Mouse (Mus musculus) thymus, adult 2 months (tissue): ENCODE measurements around the gene Npsr1. TPM values are rescaled to one million over a fixed set of nuclear protein-coding genes. Genes with fewer than 3 reads are reported as not detected.

Source experiments
- DNase-seq: peaks from one replicate; pipeline ENCODE4 v3.0.0; 2021
- H3K27ac ChIP-seq: fragments of 200-500 bp; 2 replicates; pipeline ENCODE4 v1.5.1; 2012; ENCODE audit warnings: low read length, control low read depth; ENCODE audit not compliant: control insufficient read depth, insufficient read depth
- H3K27me3 ChIP-seq: fragments of 200-500 bp; 2 replicates; pipeline ENCODE4 v1.6.1; 2012; ENCODE audit warnings: mild to moderate bottlenecking, low read length, moderate library complexity, mixed read lengths; ENCODE audit not compliant: control insufficient read depth, insufficient read depth
- H3K36me3 ChIP-seq: fragments of 200-500 bp; 2 replicates; pipeline ENCODE4 v1.6.1; 2012; ENCODE audit warnings: mild to moderate bottlenecking, low read length, moderate library complexity; ENCODE audit not compliant: control insufficient read depth, insufficient read depth
- H3K4me1 ChIP-seq: fragments of 200-500 bp; replicated peaks from 2 replicates; pipeline ENCODE4 v1.6.1; 2012; ENCODE audit warnings: low read length; ENCODE audit not compliant: control insufficient read depth, insufficient read depth
- H3K4me3 ChIP-seq: fragments of 200-500 bp; 2 replicates; pipeline ENCODE4 v1.5.1; 2012; ENCODE audit warnings: mild to moderate bottlenecking, low read length, control low read depth, moderate library complexity; ENCODE audit not compliant: control insufficient read depth, insufficient read depth
- CTCF ChIP-seq: fragments of 200-500 bp; IDR thresholded peaks from 2 replicates; pipeline ENCODE4 v1.5.1; 2012; ENCODE audit warnings: mild to moderate bottlenecking, control low read depth, low read length, moderate library complexity, borderline replicate concordance; ENCODE audit not compliant: control insufficient read depth, poor library complexity, insufficient read depth; ENCODE audit errors: extremely low read depth
- POLR2A ChIP-seq: fragments of 200-500 bp; IDR thresholded peaks from 2 replicates; pipeline ENCODE4 v1.6.1; 2012; ENCODE audit warnings: mild to moderate bottlenecking, low read length, control low read depth, moderate library complexity; ENCODE audit not compliant: control insufficient read depth, poor library complexity, insufficient read depth; ENCODE audit errors: extremely low read depth
- WGBS: fragments of 180-500 bp; shearing (Covaris S2); methylation state at CpG from one replicate; pipeline ENCODE4 v1.1.7; 2018; 5-methylcytosine and 5-hydroxymethylcytosine counted together
- polyA plus RNA-seq: library from polyadenylated mRNA; depleted of rRNA; stranded (reverse); fragments of >200 nt; gene quantifications from 2 replicates; pipeline ENCODE4 v1.2.3, GENCODE M21; 2012

Npsr1 gene
- polyA plus RNA-seq, 1 experiment, result 1.3 TPM

DNA sequence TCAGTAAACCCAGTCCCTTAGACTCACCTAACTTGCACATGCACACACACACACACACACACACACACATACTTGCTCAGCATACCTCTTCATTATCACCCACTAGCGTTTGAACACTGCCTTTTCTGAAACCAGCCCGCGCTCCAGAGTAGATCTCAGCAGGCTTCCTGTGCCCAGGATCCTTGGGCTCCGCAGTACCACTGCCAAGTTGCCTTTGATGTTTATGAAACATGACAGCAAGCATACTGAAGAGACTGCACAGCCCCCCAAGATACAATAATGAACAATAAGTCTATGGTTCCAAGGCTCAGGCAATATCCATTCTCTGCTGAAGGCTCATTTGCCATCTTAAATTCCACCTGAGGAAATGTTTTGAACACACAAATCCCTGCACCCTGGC lies 1.8 kb downstream of the Npsr1 start:
- TF ChIP-seq CTCF, result no peak
- TF ChIP-seq POLR2A, result no peak
- WGBS, result 90% methylated on average over 4 of the region's 4 CpGs
- Histone ChIP-seq H3K4me1 (no peaks in the 10 kb centered on the region), H3K4me3 (no peak overlapping the region), H3K27ac (no peak overlapping the region), H3K36me3 (no peaks in the 10 kb centered on the region), H3K27me3 (no peaks in the 10 kb centered on the region)
- DNase-seq, result no peak

DNA sequence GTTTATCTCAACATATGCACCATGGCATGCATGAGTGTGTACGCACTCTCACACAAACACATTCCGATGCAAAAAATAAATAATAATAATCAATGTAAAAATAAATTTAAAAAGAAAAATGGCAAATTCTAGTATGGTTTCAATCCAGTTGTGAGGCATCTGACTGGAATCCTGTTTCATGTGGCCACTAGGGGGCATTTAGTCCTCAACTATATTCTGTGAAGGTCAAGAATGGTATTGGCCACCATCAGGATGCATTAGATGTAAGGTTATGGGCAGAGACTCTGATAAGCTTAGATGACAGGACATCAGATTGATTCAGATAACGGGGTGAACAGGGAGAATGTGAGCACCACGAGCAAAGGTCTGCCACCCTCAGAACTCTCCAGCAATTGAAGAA lies 21.6 kb downstream of the Npsr1 start:
- H3K4me1 ChIP-seq, result no peaks in the 10 kb centered on the region
- H3K27me3 ChIP-seq, result no peaks in the 10 kb centered on the region
- H3K27ac ChIP-seq, result no peak overlapping the region
- no peak for TF ChIP-seq CTCF
- TF ChIP-seq POLR2A, result no peak
- no peak for DNase-seq
- 59% methylated on average over 4 of the region's 4 CpGs for WGBS
- no peak overlapping the region for H3K4me3 ChIP-seq
- no peaks in the 10 kb centered on the region for H3K36me3 ChIP-seq

DNA sequence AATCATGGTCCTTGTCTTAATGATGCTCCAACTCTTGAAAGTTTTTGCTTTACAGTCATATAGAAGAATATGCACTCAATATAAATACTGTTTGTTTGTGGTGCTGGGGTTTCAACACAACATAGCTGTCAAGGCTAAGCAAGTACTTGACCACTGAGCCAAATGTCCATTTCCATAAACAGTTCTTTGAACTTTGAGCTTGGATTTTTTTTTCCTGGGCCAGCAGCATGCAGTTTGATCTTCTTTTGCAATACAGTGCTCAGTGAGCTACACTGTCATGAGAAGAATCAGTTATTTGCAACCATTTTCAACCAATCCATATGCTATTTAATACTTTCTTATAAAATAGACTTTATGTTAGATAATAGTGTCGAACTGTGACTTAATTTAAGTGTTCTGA lies 35.3 kb downstream of the Npsr1 start:
- no peaks in the 10 kb centered on the region for H3K27me3 ChIP-seq
- no peaks in the 10 kb centered on the region for H3K36me3 ChIP-seq
- 91% methylated on average over 1 of the region's 1 CpGs for WGBS
- H3K27ac ChIP-seq, result no peak overlapping the region
- no peak overlapping the region for H3K4me3 ChIP-seq
- no peak for DNase-seq
- TF ChIP-seq POLR2A (no peak), CTCF (no peak)
- H3K4me1 ChIP-seq, result no peaks in the 10 kb centered on the region

DNA sequence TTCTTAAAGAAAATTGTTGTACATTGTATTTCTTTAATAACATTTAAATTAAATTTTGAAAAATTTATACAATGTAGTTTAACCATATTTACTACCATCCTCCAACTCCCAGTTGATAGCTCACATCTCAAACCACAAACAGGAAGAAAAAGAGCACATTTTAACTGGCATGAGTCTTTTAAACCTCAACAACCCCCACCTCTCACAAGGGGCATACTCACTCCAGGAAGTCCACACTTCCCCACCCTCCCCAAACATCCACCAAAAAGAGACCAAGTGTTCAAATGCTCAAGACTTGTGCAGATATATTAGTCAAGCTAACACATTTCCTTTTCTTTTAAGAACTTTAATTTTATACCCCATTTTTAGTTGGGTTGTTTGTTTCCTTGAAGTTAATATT lies 38.6 kb downstream of the Npsr1 start:
- TF ChIP-seq CTCF (no peak), POLR2A (no peak)
- no peak overlapping the region for H3K27ac ChIP-seq
- H3K4me1 ChIP-seq, result no peaks in the 10 kb centered on the region
- no peak overlapping the region for H3K4me3 ChIP-seq
- no peaks in the 10 kb centered on the region for H3K27me3 ChIP-seq
- no peak for DNase-seq
- no peaks in the 10 kb centered on the region for H3K36me3 ChIP-seq

DNA sequence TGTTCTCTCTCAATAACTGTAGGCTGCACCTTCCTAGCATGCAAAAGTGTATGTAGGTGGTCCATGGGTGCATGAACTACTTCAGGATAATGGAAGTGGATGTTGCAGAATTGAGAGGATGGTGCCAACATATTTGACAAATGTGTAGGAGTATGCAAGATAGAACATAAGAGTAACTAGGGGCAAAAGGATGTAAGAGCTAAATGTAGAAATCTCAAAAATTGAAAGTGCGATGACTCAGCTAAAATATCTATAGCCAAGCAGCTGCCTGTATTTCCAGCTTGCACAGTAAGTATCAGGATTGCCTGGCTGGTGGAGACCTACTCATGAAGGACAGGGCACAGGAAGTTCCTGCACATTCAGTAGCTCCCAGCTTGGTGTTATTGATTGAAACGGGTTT lies 46.5 kb downstream of the Npsr1 start:
- H3K36me3 ChIP-seq, result no peaks in the 10 kb centered on the region
- H3K4me3 ChIP-seq, result no peak overlapping the region
- no peak overlapping the region for H3K27ac ChIP-seq
- TF ChIP-seq CTCF, result no peak
- no peak for TF ChIP-seq POLR2A
- WGBS, result 69% methylated on average over 2 of the region's 2 CpGs
- no peaks in the 10 kb centered on the region for H3K4me1 ChIP-seq
- no peaks in the 10 kb centered on the region for H3K27me3 ChIP-seq
- no peak for DNase-seq

DNA sequence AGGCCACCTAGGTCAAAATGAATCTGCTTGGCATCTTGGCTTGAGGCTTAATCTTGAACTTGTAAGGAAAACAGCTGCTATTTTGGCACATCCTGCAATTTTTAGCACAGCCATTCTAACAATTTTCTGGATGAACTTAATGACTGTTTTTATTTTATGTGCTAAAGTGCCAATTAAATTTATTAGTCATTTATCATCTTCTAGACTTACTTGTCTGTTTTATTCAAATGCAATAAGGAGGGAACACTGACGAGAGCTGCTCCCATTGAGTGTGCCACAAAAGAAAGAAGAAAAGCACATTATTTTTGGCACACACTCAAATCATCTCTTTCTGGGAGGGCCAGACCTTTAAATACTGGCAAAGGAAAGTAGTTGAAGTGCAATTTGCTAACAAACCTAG lies 59.4 kb downstream of the Npsr1 start:
- WGBS, result 73% methylated on average over 1 of the region's 1 CpGs
- H3K4me1 ChIP-seq, result no peaks in the 10 kb centered on the region
- H3K36me3 ChIP-seq, result no peaks in the 10 kb centered on the region
- TF ChIP-seq CTCF (no peak), POLR2A (no peak)
- no peaks in the 10 kb centered on the region for H3K27me3 ChIP-seq
- DNase-seq, result no peak
- H3K27ac ChIP-seq, result no peak overlapping the region
- no peak overlapping the region for H3K4me3 ChIP-seq

DNA sequence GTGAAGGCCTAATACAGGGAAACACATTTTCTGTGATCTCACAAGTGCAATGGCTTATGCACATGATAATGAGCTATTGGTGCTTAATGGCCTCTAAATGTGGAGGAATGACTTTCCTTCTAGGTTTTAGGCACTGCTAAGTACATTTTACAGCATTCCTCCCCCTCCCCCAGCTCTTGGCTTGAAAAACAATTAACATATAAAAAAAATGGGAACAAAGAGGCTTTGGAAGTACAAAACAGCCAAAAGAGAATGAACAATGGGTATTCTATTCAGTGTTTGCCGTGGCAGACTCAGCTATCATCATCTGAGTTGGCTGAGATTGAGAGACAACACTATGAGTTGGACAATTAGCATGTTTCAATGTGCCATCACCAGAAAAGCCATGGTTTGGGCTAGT lies 62.6 kb downstream of the Npsr1 start:
- H3K27ac ChIP-seq, result no peak overlapping the region
- no peaks in the 10 kb centered on the region for H3K27me3 ChIP-seq
- no peak for DNase-seq
- WGBS, result 73% methylated on average over 1 of the region's 1 CpGs
- no peaks in the 10 kb centered on the region for H3K4me1 ChIP-seq
- no peak overlapping the region for H3K4me3 ChIP-seq
- no peaks in the 10 kb centered on the region for H3K36me3 ChIP-seq
- TF ChIP-seq POLR2A, result no peak
- TF ChIP-seq CTCF, result no peak
